Mouse (Mus musculus): ENCODE measurements at regions not wholly inside any gene's neighbourhood (a gene's known extent, or its start where the extent isn't known, plus 50 kb on each side); places are given as distances from the start of the nearest gene placed in this dataset.

DNA sequence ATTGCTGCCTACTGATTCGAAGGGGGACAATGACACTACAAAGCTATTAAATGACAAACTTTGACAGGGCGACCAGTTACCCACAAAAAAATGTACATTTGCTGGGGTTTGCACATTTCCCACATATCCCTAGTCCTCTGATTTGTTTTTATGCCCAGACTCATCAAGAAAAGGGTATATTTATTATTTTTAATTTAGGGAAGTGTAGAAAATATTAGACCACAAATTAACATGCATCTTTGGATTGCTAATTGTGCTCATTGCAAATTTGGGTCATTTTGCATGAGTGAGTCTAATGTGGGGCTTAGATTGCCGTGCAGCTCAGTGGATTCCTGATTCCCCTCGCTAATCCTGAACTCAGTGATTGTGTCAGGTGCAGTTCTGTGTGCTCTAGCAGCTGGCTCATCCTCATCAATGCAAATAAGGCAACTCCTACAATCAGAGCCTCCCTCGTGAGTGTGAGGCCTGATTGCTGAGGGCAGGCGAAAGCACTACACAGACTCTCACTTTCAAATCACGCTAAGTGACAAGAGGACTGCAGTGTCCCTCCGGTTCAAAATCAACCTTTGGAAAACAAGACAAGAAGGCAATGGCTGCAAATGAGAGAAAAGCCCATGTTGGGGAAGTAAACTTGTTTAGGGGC is 156.7 kb upstream of the Tmem161b start:
- ATAC-seq (replicated peaks in 1 of 2; ENCODE audit: insufficient read depth in 1 of 2, low FRiP score in 2 of 2, low TSS enrichment in 1 of 2, low read depth in 1 of 2, poor library complexity in 2 of 2, severe bottlenecking in 2 of 2): no peak

DNA sequence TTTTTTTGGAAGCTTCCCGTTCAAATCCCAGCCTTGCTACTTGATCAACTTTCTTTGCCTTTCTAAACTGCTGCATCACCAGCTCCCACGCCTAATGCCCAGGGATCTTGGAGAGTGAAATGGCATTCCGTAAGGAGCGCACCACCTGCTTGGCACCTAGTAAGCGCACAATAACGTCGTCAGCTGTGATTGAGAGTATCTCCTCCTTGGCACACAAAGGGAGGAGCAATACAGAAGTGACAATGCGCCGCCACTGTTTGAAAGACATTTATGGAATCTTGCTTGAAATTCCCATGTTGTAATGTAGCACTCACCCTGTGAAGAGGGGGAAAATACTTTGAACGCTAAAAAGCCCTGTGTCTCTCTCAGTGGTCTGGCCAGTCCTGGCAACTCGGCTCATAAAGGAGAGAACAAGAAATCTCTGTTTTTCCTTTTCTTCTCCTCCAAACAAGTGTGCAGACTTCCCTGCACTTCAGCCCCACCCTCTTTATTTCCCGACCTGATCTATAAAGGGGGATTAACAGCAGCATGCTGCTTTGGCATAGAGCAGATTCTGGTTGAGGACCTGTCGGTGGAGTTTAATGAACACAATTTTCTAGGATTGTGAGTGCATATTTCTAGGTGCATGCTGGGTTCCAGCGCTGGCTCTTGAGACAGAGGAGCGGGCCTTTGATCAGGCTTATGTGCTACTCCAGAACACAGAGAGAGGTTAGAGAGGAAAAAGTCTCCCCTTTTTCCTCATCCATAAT is 155.7 kb upstream of the Tmem161b start:
- ATAC-seq (replicated peaks in 1 of 2; ENCODE audit: insufficient read depth in 1 of 2, low FRiP score in 2 of 2, low TSS enrichment in 1 of 2, low read depth in 1 of 2, poor library complexity in 2 of 2, severe bottlenecking in 2 of 2): no peak

DNA sequence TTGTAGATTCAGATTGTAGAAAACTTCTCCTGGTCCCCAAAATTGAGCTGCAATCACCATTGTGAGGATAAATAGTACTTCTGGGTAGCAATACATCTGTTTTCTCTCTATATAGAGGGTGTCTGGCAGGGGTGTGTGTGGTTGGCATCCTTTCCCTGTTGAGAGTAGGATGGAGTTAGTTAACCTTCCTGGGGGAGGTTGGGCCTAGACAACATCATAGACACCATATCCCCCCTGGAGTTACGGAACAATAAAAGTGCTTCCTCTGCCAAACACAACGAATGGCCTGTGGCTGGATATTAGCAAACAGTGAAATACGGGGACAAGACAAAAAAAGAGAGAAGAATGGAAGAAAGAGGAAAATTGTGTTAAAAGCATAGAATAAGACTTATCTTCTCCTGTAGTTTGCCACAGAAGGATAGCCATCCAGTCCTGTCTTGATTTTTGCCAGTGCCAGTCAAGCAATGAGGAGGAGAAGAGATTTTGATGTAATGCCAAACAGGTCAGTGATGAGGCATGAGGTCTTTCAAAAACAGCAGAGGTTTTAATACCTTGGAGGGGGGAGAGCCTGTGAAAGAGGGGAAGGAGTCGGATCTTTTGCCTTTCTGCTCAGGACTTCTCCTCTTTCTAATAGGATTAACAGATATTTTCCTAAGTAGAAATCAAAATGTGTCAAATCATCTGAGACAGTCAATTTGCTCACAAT is 155.0 kb upstream of the Tmem161b start:
- no peak for ATAC-seq (replicated peaks in 1 of 2; ENCODE audit: insufficient read depth in 1 of 2, low FRiP score in 2 of 2, low TSS enrichment in 1 of 2, low read depth in 1 of 2, poor library complexity in 2 of 2, severe bottlenecking in 2 of 2)

DNA sequence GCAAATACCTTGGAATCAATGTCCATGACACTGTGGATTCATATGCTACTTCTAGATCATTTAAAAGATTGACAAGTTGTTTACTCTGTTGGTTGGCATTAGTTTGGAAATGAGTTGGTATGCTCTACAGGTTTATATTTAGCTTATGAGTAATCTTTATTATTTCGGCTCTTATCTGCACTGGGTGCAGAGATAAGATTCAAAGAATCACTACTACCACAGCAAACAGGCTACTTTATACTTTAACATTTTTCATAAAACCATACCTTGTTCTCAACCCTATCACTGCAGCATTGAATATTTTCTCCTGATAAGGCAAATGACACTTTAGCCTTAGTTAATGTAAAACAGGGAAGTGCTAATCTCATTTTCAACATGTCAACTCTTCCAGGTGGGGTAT is 153.7 kb upstream of the Tmem161b start:
- no peak for ATAC-seq (replicated peaks in 1 of 2; ENCODE audit: insufficient read depth in 1 of 2, low FRiP score in 2 of 2, low TSS enrichment in 1 of 2, low read depth in 1 of 2, poor library complexity in 2 of 2, severe bottlenecking in 2 of 2)

Measured in hematopoietic stem cell, adult 5-6 weeks (primary cell).